Mouse (Mus musculus) olfactory bulb, adult 2 months (tissue): ENCODE results near the gene Gm43517.

Experiments used
- CTCF ChIP-seq: fragments of 200-500 bp; IDR thresholded peaks from 2 replicates; pipeline ENCODE4 v1.5.1; 2012; ENCODE audit warnings: low read depth, mild to moderate bottlenecking, low read length, moderate library complexity; ENCODE audit not compliant: insufficient read depth
- POLR2A ChIP-seq: fragments of 200-500 bp; IDR thresholded peaks from 2 replicates; pipeline ENCODE4 v1.6.1; 2012; ENCODE audit warnings: mild to moderate bottlenecking, low read depth, low read length, moderate library complexity; ENCODE audit not compliant: insufficient read depth

DNA sequence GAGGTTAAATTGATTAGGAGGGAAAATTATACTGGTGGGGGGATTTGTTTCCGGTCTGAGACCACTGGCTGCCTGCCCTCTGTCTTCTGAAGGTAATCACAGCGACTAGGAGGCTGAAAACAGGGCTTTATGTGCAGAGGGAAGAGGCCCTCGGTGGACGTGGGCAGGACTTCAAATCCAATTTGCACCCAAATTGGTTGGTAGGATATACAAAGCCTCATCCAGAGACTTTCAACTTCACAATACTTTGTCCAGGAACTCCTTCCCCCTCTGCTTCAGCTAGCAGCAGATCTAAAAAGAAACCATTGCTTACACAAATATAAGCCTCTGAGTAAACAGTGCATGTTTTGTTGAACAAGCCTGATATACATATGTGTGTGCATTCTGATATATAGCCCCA, 4.5 kb upstream of the Gm43517 start:
- TF ChIP-seq CTCF (no peak), POLR2A (no peak)
